Comparison of ENCODE assay signal across 9 mouse cellular contexts in the genomic region with DNA sequence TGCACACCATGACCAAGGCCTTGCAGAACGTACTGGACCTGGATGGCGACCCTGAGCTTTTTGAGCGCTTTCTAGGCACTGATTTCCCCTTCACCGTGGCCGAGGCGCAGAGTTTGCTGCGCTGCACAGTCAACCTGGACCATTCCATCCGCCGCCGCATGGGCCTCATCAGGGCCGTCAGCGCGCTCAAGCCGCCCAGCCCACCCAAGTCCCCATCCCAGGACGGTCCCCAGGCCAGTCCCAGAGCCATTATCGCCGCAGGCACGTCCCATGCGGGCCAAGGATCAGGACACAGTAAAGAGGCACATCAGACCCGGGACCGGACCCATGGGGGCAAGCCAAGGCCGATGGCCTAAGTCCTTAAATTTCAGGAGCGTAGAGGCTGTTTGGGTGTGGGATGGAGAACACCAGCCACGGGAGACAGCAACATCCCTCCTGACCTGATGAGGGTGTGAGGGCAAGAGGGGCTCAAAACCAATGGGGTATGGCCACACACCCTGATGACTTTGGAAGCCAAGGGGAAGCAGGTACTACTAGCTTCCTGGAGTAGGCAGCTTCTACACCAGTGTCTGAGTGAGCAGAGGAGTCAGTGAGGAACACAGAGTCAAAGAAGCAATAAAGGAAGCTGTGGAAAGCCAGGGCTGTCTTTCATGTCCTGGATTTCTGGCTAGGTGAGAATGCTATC. TPM values are rescaled to one million over a fixed set of nuclear protein-coding genes. Genes with fewer than 3 reads are reported as not detected.
A peak's percentile ranks its signal among the peaks of the same experiment; 100 is the strongest.
DNase-seq lines count a peak whose midpoint lies in the region; ATAC-seq and TF ChIP-seq lines count a peak whose summit lies in the region.
"Had no signal": no experiment of that assay in that cellular context is flagged by ENCODE, and none has a peak within 500 bp of the region (broad histone marks: within the 10 kb centered on the region; RNA-seq: fewer than 3 reads in every experiment).

No protein-coding gene starts in this region.

- peak overlapping the region; percentile 87 for H3K4me2 ChIP-seq in heart, embryonic 13.5 days
- peak overlapping the region; percentile 84 for H3K4me2 ChIP-seq in hindbrain, embryonic 12.5 days (replicated peaks)

- no peak for TF ChIP-seq CTCF in G1E (IDR thresholded peaks at IDR 0.05; ENCODE audit: low read depth, low read length)

- ATAC-seq in heart, embryonic 13.5 days (ENCODE audit: extremely low read depth, insufficient number of reproducible peaks, low FRiP score, low TSS enrichment), result no peak
- ATAC-seq in G1E (ENCODE audit: extremely low read depth, insufficient number of reproducible peaks, low FRiP score, poor library complexity, severe bottlenecking), result no peak
- peak; percentile 42 for ATAC-seq in hindbrain, embryonic 12.5 days (ENCODE audit: low FRiP score)

- H3K4me1 ChIP-seq in heart, embryonic 13.5 days, result peaks cover 30% of the 10 kb centered on the region
- H3K4me1 ChIP-seq in G1E (ENCODE audit: insufficient read depth, low read depth, low read length), result peaks cover 9% of the 10 kb centered on the region
- H3K4me1 ChIP-seq in hindbrain, embryonic 12.5 days, result peaks cover 29% of the 10 kb centered on the region
- peaks cover 32% of the 10 kb centered on the region for H3K4me1 ChIP-seq in midbrain, embryonic 10.5 days

- no peaks in the 10 kb centered on the region for H3K9me3 ChIP-seq in heart, embryonic 13.5 days
- H3K9me3 ChIP-seq in G1E (replicated peaks), result peaks cover 19% of the 10 kb centered on the region
- no peaks in the 10 kb centered on the region for H3K9me3 ChIP-seq in hindbrain, embryonic 12.5 days (replicated peaks)
- H3K9me3 ChIP-seq in midbrain, embryonic 10.5 days (replicated peaks), result no peaks in the 10 kb centered on the region

- peaks cover 14% of the 10 kb centered on the region for H3K36me3 ChIP-seq in heart, embryonic 13.5 days
- peaks cover 22% of the 10 kb centered on the region for H3K36me3 ChIP-seq in G1E (replicated peaks)
- peaks cover 9% of the 10 kb centered on the region; the same call in 1 of the 2 replicates for H3K36me3 ChIP-seq in hindbrain, embryonic 12.5 days
- H3K36me3 ChIP-seq in midbrain, embryonic 10.5 days, result peaks cover 12% of the 10 kb centered on the region

- WGBS in heart, embryonic 13.5 days, result 11% methylated on average over 24 of the region's 24 CpGs
- WGBS in hindbrain, embryonic 12.5 days, result 14% methylated on average over 24 of the region's 24 CpGs
- 15% methylated on average over 24 of the region's 24 CpGs for WGBS in midbrain, embryonic 10.5 days

- no peak for DNase-seq in heart, adult 8-10 months (ENCODE audit: low spot score)
- DNase-seq in G1E (ENCODE audit: low spot score), result no peak
- no peak for DNase-seq in midbrain, embryonic 10.5 days (ENCODE audit: low spot score)
- no peak for DNase-seq in urinary bladder, adult 18-20 months (ENCODE audit: low spot score in 2 of 2)
- DNase-seq in gastrocnemius, adult 8-10 months (ENCODE audit: low spot score in 2 of 2), result no peak
- DNase-seq in frontal cortex, adult 2 months (ENCODE audit: extremely low spot score in 1 of 2, low spot score in 1 of 2), result no peak

- H3K4me3 ChIP-seq in heart, embryonic 13.5 days, result peak overlapping the region; percentile 54
- H3K4me3 ChIP-seq in G1E (ENCODE audit: low read depth, low read length), result peak overlapping the region; percentile 37; the same call in 1 of the 2 replicates
- H3K4me3 ChIP-seq in hindbrain, embryonic 12.5 days, result peak overlapping the region; percentile 37
- peak overlapping the region; percentile 57 for H3K4me3 ChIP-seq in midbrain, embryonic 10.5 days

- peak overlapping the region; percentile 74 for H3K9ac ChIP-seq in heart, embryonic 13.5 days
- H3K9ac ChIP-seq in hindbrain, embryonic 12.5 days, result peak overlapping the region; percentile 49

- H3K27me3 ChIP-seq in heart, embryonic 13.5 days (replicated peaks), result peaks cover 68% of the 10 kb centered on the region
- H3K27me3 ChIP-seq in G1E (ENCODE audit: insufficient read depth, low read length), result peaks cover 26% of the 10 kb centered on the region; the same call in 1 of the 2 replicates
- peaks cover 69% of the 10 kb centered on the region for H3K27me3 ChIP-seq in hindbrain, embryonic 12.5 days
- peaks cover 70% of the 10 kb centered on the region for H3K27me3 ChIP-seq in midbrain, embryonic 10.5 days (ENCODE audit: low read depth, poor library complexity, severe bottlenecking)

- H3K27ac ChIP-seq in heart, embryonic 13.5 days (replicated peaks), result no peak overlapping the region
- H3K27ac ChIP-seq in hindbrain, embryonic 12.5 days, result no peak overlapping the region
- peak overlapping the region; percentile 68 for H3K27ac ChIP-seq in midbrain, embryonic 10.5 days (replicated peaks)

RNA-seq across cellular contexts. Expression of gene Nkpd1, which starts 6.9 kb away (rescaled TPM):
- polyA plus RNA-seq in heart, embryonic 13.5 days (2015; fragmentation: Nextera tagmentation; extraction: Ambion mirVana), result 0.06 TPM in 1 of 2 replicates, not detected in the other
- total RNA-seq in heart, adult 8-10 months (2022), result not detected
- total RNA-seq in G1E (2014; fragmentation: Nextera tagmentation), result 0.53 and 0.92 TPM in 2 replicates
- total RNA-seq in G1E (2017), result 0.22 and 0.41 TPM in 2 replicates
- 0.55 TPM in 2 replicates for polyA plus RNA-seq in G1E (2012)
- polyA plus RNA-seq in hindbrain, embryonic 12.5 days (2016; fragmentation: Nextera tagmentation; extraction: Ambion mirVana), result 0.23 TPM in 1 of 2 replicates, not detected in the other
- 0.06 TPM in 2 replicates for polyA plus RNA-seq in midbrain, embryonic 10.5 days (2016; fragmentation: Nextera tagmentation; extraction: Ambion mirVana)
- not detected for total RNA-seq in gastrocnemius, adult 8-10 months (2022)
- 1.0 and 1.4 TPM in 2 replicates for polyA plus RNA-seq in frontal cortex, adult 2 months (2012; rRNA removed)
- total RNA-seq: adrenal gland, postnatal 25 days had no signal

RNA-seq across cellular contexts. Expression of gene Trappc6a, which starts 16.4 kb away (rescaled TPM):
- 71.4 and 77.4 TPM in 2 replicates for polyA plus RNA-seq in heart, embryonic 13.5 days (2015; fragmentation: Nextera tagmentation; extraction: Ambion mirVana)
- total RNA-seq in heart, adult 8-10 months (2022), result 10 to 100 TPM; 36.3 to 44.7 (median 37.2) TPM
- total RNA-seq in G1E (2014; fragmentation: Nextera tagmentation) (87.2 and 92.8 TPM in 2 replicates), G1E (2017) (141 and 200 TPM in 2 replicates)
- 537 and 654 TPM in 2 replicates for polyA plus RNA-seq in G1E (2012)
- polyA plus RNA-seq in hindbrain, embryonic 12.5 days (2016; fragmentation: Nextera tagmentation; extraction: Ambion mirVana), result 41.7 and 48.1 TPM in 2 replicates
- 65.2 and 68.2 TPM in 2 replicates for polyA plus RNA-seq in midbrain, embryonic 10.5 days (2016; fragmentation: Nextera tagmentation; extraction: Ambion mirVana)
- total RNA-seq in gastrocnemius, adult 8-10 months (2022), result 10 to 100 TPM in 1 of 4 experiments, 1 to 10 TPM in 3; 7.6 to 10.2 (median 8.8) TPM
- 23.7 and 30.1 TPM in 2 replicates for polyA plus RNA-seq in frontal cortex, adult 2 months (2012; rRNA removed)

RNA-seq across cellular contexts. Expression of gene Bloc1s3, which starts 16.4 kb away (rescaled TPM):
- 1.5 TPM in 2 replicates for polyA plus RNA-seq in heart, embryonic 13.5 days (2015; fragmentation: Nextera tagmentation; extraction: Ambion mirVana)
- 1 to 10 TPM; 2.2 to 3.1 (median 3.0) TPM for total RNA-seq in heart, adult 8-10 months (2022)
- 4.6 and 5.2 TPM in 2 replicates for total RNA-seq in G1E (2014; fragmentation: Nextera tagmentation)
- 4.2 and 5.2 TPM in 2 replicates for total RNA-seq in G1E (2017)
- 5.7 and 6.0 TPM in 2 replicates for polyA plus RNA-seq in G1E (2012)
- 4.6 and 4.8 TPM in 2 replicates for polyA plus RNA-seq in hindbrain, embryonic 12.5 days (2016; fragmentation: Nextera tagmentation; extraction: Ambion mirVana)
- polyA plus RNA-seq in midbrain, embryonic 10.5 days (2016; fragmentation: Nextera tagmentation; extraction: Ambion mirVana), result 2.3 and 2.4 TPM in 2 replicates
- 1 to 10 TPM; 2.1 to 2.7 (median 2.3) TPM for total RNA-seq in gastrocnemius, adult 8-10 months (2022)
- polyA plus RNA-seq in frontal cortex, adult 2 months (2012; rRNA removed), result 7.9 and 8.1 TPM in 2 replicates

RNA-seq across cellular contexts. Expression of gene Ppp1r37, which starts 38.3 kb away (rescaled TPM):
- polyA plus RNA-seq in heart, embryonic 13.5 days (2015; fragmentation: Nextera tagmentation; extraction: Ambion mirVana), result 15.0 and 17.2 TPM in 2 replicates
- total RNA-seq in heart, adult 8-10 months (2022), result 10 to 100 TPM; 61.6 to 72.9 (median 63.8) TPM
- total RNA-seq in G1E (2014; fragmentation: Nextera tagmentation) (22.4 and 23.0 TPM in 2 replicates), G1E (2017) (10.9 and 13.1 TPM in 2 replicates)
- 68.4 and 71.2 TPM in 2 replicates for polyA plus RNA-seq in G1E (2012)
- polyA plus RNA-seq in hindbrain, embryonic 12.5 days (2016; fragmentation: Nextera tagmentation; extraction: Ambion mirVana), result 41.7 and 43.8 TPM in 2 replicates
- 20.3 and 20.5 TPM in 2 replicates for polyA plus RNA-seq in midbrain, embryonic 10.5 days (2016; fragmentation: Nextera tagmentation; extraction: Ambion mirVana)
- total RNA-seq in gastrocnemius, adult 8-10 months (2022), result 10 to 100 TPM; 45.9 to 52.8 (median 48.8) TPM
- polyA plus RNA-seq in frontal cortex, adult 2 months (2012; rRNA removed), result 131 and 146 TPM in 2 replicates

RNA-seq across cellular contexts. Expression of gene Zfp296, which starts 52.5 kb away (rescaled TPM):
- 0.12 and 0.32 TPM in 2 replicates for polyA plus RNA-seq in heart, embryonic 13.5 days (2015; fragmentation: Nextera tagmentation; extraction: Ambion mirVana)
- under 1 TPM; 0.25 to 0.84 (median 0.34) TPM for total RNA-seq in heart, adult 8-10 months (2022)
- 0.53 and 0.97 TPM in 2 replicates for total RNA-seq in G1E (2014; fragmentation: Nextera tagmentation)
- 0.81 and 0.82 TPM in 2 replicates for total RNA-seq in G1E (2017)
- 3.4 TPM in 2 replicates for polyA plus RNA-seq in G1E (2012)
- 0.30 TPM in 1 of 2 replicates, not detected in the other for polyA plus RNA-seq in hindbrain, embryonic 12.5 days (2016; fragmentation: Nextera tagmentation; extraction: Ambion mirVana)
- polyA plus RNA-seq in midbrain, embryonic 10.5 days (2016; fragmentation: Nextera tagmentation; extraction: Ambion mirVana), result 0.10 and 0.22 TPM in 2 replicates
- 1 to 10 TPM in 1 of 4 experiments, under 1 TPM in 3; 0.56 to 1.1 (median 0.77) TPM for total RNA-seq in gastrocnemius, adult 8-10 months (2022)
- polyA plus RNA-seq in frontal cortex, adult 2 months (2012; rRNA removed), result 2.0 and 2.9 TPM in 2 replicates
